Mouse (Mus musculus): Measurements from ENCODE around the gene Irf4.

- TF ChIP-seq CTCF (conservative IDR thresholded peaks at IDR 0.05; ENCODE audit: low read length) (no peak), POU5F1 (IDR thresholded peaks at IDR 0.05; ENCODE audit: borderline replicate concordance, low read length) (no peak)
Observed at GRCm38 (mm10) chr13:30732709-30733445, 16.1 kb upstream of the Irf4 start.
